Mouse (Mus musculus) stomach, embryonic 16.5 days (tissue): ENCODE measurements around the gene Cblb. TPM values are rescaled to one million over a fixed set of nuclear protein-coding genes. Genes with fewer than 3 reads are reported as not detected.

Experiments
- ATAC-seq: fragments of 200-750 bp; cut with Nextera tagmentation; 2 replicates; pipeline ENCODE4 v1.8.0; 2017; ENCODE audit warnings: moderate number of reproducible peaks, moderate TSS enrichment; ENCODE audit not compliant: insufficient read depth, low FRiP score
- H3K27ac ChIP-seq: fragments of 300-500 bp; sonication (generic); 2 replicates; pipeline ENCODE4 v1.5.1; 2014; ENCODE audit warnings: low read length
- H3K27me3 ChIP-seq: fragments of 300-500 bp; sonication (generic); 2 replicates; pipeline ENCODE4 v1.6.1; 2014; ENCODE audit warnings: low read length, control low read depth, mixed read lengths; ENCODE audit not compliant: control insufficient read depth, insufficient read depth
- H3K36me3 ChIP-seq: fragments of 300-500 bp; sonication (generic); 2 replicates; pipeline ENCODE4 v1.6.1; 2014; ENCODE audit warnings: low read length; ENCODE audit not compliant: control insufficient read depth, insufficient read depth
- H3K4me1 ChIP-seq: fragments of 300-500 bp; sonication (generic); 2 replicates; pipeline ENCODE4 v1.6.1; 2014; ENCODE audit warnings: low read length, control low read depth, mixed read lengths; ENCODE audit not compliant: control insufficient read depth, insufficient read depth
- H3K4me2 ChIP-seq: fragments of 300-500 bp; sonication (generic); 2 replicates; pipeline ENCODE4 v1.6.1; 2014; ENCODE audit warnings: low read depth, low read length, mixed read lengths
- H3K4me3 ChIP-seq: fragments of 300-500 bp; sonication (generic); replicated peaks from 2 replicates; pipeline ENCODE4 v1.5.1; 2014; ENCODE audit warnings: mild to moderate bottlenecking, low read length
- H3K9ac ChIP-seq: fragments of 300-500 bp; sonication (generic); 2 replicates; pipeline ENCODE4 v1.6.1; 2014; ENCODE audit warnings: low read length
- H3K9me3 ChIP-seq: fragments of 300-500 bp; sonication (generic); replicated peaks from 2 replicates; pipeline ENCODE4 v1.6.1; 2016; ENCODE audit warnings: low read length, control low read depth; ENCODE audit not compliant: control insufficient read depth
- WGBS: fragments of 180-500 bp; shearing (Covaris S2); extraction: QIAGEN DNeasy Blood & Tissue Kit; methylation state at CpG from one replicate; pipeline ENCODE4 v1.1.7; 2014; 5-methylcytosine and 5-hydroxymethylcytosine counted together
- polyA plus RNA-seq: library from polyadenylated mRNA; unstranded; fragments of >200 nt; fragmentation: Nextera tagmentation; extraction: Ambion mirVana; gene quantifications from 2 replicates; pipeline ENCODE4 v1.2.1, GENCODE M21; 2015

Gene Cblb
- polyA plus RNA-seq, 1 experiment from 2014 or later, result 11.7 TPM

DNA sequence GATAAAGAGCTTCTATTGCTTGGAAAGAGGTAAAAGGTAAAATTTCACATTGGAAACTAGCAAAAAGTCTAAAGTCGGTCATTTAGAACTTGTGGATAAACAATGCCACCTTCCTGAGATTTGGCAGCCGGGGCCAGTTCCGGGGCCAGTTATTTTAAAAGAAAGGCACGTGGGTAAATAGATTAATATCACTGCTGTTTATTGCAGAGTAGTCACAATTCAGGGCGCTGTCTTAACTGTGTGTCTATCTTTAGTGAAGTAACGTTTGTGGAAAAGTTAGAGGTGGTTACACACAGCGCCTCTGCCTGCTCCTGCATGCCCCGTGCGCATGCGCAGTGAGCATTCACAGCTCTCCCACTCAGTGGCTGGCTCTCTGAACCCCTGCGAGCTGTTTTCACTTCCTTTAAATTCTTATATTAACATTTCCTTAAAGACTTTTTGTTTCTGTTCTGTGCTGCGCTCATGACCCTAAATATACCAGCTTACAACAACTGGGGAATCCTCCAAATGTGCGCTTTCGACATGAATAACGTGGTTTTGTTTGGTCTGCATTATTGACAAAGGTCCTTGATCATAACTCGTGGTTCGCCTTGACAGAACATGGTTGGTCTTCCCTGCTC lies 29.2 kb downstream of the Cblb start:
- 51% methylated on average over 17 of the region's 17 CpGs for WGBS
- Histone ChIP-seq H3K4me2 (no peak overlapping the region), H3K4me3 (no peak overlapping the region), H3K9ac (no peak overlapping the region), H3K4me1 (peaks cover 38% of the 10 kb centered on the region), H3K36me3 (no peaks in the 10 kb centered on the region), H3K9me3 (no peaks in the 10 kb centered on the region), H3K27me3 (no peaks in the 10 kb centered on the region), H3K27ac (peak overlapping the region; percentile 2)
- no peak for ATAC-seq

DNA sequence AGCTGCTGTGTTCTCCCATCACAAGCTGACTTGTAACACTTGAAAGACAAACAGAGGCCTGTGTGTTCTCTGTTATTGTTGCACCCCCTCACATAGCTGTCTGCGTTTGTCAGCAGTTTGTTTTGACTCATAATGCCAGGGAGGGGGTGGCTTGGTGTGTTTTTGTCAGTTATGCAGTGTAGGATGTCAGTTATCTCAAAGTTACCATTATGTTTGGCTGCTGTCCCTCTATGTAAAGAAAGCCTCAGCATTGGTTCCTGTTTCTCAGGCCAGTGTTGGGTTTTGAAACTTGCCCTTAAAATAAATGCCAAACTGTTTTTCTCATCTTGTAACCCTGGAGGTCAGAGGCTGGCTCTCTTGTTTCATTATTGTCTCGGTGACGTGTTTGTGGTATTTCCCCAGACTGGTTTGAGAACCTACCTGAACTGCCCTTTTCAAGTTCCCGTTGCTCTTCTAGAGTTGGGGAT lies 30.0 kb downstream of the Cblb start:
- 45% methylated on average over 4 of the region's 4 CpGs for WGBS
- H3K36me3 ChIP-seq, result no peaks in the 10 kb centered on the region
- no peak overlapping the region for H3K9ac ChIP-seq
- H3K4me2 ChIP-seq, result no peak overlapping the region
- ATAC-seq, result no peak
- H3K4me3 ChIP-seq, result no peak overlapping the region
- no peaks in the 10 kb centered on the region for H3K27me3 ChIP-seq
- H3K27ac ChIP-seq, result peak overlapping the region; percentile 2; the same call in 1 of the 2 replicates
- peaks cover 38% of the 10 kb centered on the region for H3K4me1 ChIP-seq
- H3K9me3 ChIP-seq, result no peaks in the 10 kb centered on the region

DNA sequence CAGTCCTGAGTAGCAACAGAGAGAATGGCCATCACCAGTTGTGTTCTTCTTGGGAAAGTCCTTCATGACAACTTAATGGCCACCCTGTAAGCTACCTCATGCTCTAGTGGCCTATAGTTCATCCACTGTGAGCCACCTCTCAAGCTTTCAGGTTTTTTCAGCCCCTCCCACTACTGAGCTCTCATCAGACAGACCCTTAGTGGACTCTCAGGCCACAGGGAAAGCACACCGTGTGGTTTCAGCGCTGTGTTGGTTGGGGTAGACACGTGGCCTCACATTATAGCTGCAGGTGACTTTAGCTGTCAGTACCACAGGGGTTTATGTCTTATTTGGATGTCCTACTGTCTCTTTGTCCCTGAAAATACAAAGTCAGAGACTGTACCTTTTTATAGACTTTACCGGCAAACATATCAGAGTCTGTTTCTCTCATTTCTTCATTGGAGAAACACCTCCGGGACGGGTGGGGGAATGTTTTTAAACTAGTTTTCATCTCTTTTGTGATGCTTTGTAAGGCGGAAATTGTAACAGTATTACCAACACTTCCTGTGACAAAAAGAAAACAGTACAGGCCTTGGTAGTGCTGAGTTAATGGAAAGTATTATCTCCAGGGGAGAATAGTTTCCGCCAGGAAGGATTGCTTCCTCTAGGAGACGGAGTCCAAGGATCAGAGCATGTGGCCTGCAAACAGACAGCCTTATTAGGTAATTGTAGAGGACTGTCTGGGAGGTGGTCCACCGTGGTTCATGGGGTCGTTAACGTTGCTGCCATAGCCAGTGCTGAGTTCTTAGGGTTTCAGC lies 33.5 kb downstream of the Cblb start:
- Histone ChIP-seq H3K27ac (no peak overlapping the region), H3K4me3 (no peak overlapping the region), H3K9ac (no peak overlapping the region), H3K4me1 (peaks cover 21% of the 10 kb centered on the region), H3K4me2 (no peak overlapping the region), H3K9me3 (no peaks in the 10 kb centered on the region), H3K27me3 (no peaks in the 10 kb centered on the region), H3K36me3 (no peaks in the 10 kb centered on the region)
- ATAC-seq, result no peak
- 76% methylated on average over 12 of the region's 12 CpGs for WGBS

DNA sequence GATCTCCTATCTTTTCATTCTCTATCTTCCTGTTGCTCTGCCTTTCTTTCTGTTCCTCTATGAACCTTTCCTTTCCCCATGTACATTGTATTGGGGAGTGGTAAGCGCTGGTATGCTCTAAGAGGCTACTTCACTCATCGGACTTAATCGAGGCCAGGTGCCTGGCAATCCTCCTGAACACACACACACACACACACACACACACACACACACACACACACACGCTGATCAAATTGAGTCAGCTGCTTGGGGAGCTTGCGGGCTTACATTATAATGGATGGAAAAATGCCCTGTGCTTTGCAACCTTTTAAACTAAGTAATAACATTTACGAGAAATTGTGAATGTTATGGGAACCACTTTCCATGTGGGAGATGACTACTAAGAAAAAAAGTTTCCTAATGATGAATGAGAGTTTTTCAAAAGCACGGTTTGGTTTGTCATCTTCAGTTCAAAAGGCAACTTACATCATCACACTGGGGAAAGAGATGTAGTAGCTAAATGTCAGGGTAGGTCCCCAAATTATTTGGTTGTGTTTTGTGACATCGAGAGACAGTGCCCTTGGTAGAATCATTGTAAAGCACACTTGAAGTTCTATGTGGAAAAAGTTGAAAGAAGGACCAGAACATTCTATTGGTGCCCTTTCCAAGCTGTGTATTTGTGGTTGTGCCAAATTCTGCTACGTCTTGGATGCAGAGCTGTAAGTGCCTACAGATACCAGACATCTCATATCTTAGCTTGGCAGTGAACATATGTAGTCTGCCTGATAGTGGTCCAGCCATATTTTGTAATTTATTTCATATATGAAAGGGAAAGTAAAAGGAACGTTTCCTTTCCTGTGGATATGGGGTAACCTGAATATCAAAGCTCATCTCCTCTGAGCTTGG lies 36.8 kb downstream of the Cblb start:
- H3K9ac ChIP-seq, result no peak overlapping the region
- peaks cover 7% of the 10 kb centered on the region; the same call in 1 of the 2 replicates for H3K4me1 ChIP-seq
- no peaks in the 10 kb centered on the region for H3K27me3 ChIP-seq
- H3K36me3 ChIP-seq, result no peaks in the 10 kb centered on the region
- no peak for ATAC-seq
- no peaks in the 10 kb centered on the region for H3K9me3 ChIP-seq
- no peak overlapping the region for H3K4me3 ChIP-seq
- no peak overlapping the region for H3K4me2 ChIP-seq
- 76% methylated on average over 10 of the region's 10 CpGs for WGBS
- no peak overlapping the region for H3K27ac ChIP-seq

DNA sequence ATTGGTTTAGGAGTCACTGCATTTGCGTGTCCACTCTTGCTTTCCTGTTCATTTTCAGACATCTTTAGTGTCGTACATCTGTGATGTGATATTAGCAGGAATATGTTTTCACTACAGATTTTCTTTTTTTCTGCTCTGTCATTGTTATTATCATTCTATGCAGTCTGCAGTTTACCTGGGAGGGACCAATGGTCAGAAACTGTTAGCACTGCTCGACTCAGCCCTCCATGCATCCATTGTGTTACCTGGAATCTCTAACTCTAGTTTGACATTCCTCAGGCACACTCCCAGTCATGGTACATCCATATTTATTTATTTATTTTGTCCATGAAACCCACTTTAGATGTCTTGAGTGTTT lies 37.5 kb downstream of the Cblb start:
- no peaks in the 10 kb centered on the region for H3K36me3 ChIP-seq
- H3K9ac ChIP-seq, result no peak overlapping the region
- 84% methylated on average over 3 of the region's 3 CpGs for WGBS
- no peaks in the 10 kb centered on the region for H3K9me3 ChIP-seq
- H3K27ac ChIP-seq, result no peak overlapping the region
- H3K27me3 ChIP-seq, result no peaks in the 10 kb centered on the region
- H3K4me1 ChIP-seq, result peaks cover 7% of the 10 kb centered on the region; the same call in 1 of the 2 replicates
- no peak overlapping the region for H3K4me2 ChIP-seq
- no peak overlapping the region for H3K4me3 ChIP-seq
- no peak for ATAC-seq

DNA sequence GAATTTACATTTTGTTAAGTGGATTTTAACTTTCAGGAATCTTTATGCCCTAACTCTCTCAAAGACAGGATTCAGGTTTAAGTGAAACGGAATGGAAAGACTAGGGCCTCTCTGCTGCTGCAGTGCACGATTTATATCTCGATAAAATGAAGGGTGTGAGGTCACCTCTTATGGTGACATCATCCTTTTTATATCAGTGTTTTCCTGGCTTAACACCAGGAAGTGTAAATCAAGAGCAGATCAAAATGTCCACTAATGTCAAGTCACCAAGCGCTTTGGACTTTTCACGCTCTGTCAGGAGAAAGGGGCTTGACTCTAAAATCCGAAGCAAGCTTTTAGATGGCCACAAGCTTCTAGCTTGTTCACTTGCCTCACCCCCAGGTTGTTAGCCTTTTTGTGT lies 38.6 kb downstream of the Cblb start:
- H3K9me3 ChIP-seq, result no peaks in the 10 kb centered on the region
- no peak overlapping the region for H3K27ac ChIP-seq
- no peak for ATAC-seq
- WGBS, result 80% methylated on average over 6 of the region's 6 CpGs
- H3K4me1 ChIP-seq, result peaks cover 7% of the 10 kb centered on the region; the same call in 1 of the 2 replicates
- H3K4me2 ChIP-seq, result no peak overlapping the region
- H3K27me3 ChIP-seq, result no peaks in the 10 kb centered on the region
- no peak overlapping the region for H3K4me3 ChIP-seq
- H3K9ac ChIP-seq, result no peak overlapping the region
- no peaks in the 10 kb centered on the region for H3K36me3 ChIP-seq

DNA sequence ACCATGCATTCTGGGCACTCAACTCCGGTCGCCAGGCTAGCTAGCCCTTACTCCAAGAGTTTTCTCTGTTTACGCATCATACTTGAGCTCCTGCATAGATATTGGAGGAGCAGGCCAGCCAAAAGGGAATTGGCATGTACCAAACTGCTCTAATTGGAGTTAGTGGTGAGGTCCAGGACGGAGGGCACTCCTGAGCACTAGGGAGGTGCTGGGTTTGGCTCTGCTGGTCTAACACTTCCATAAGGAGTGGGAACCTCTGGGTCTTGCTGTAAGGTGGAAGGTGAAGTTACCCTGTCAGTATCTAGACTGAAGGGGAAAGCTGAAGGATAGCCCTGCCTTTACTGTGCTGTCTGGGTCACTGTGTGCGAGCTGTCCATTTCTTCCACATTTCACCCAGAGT lies 39.1 kb downstream of the Cblb start:
- ATAC-seq, result no peak
- H3K4me2 ChIP-seq, result no peak overlapping the region
- no peak overlapping the region for H3K27ac ChIP-seq
- H3K9ac ChIP-seq, result no peak overlapping the region
- WGBS, result 92% methylated on average over 5 of the region's 5 CpGs
- H3K36me3 ChIP-seq, result no peaks in the 10 kb centered on the region
- peaks cover 7% of the 10 kb centered on the region; the same call in 1 of the 2 replicates for H3K4me1 ChIP-seq
- no peaks in the 10 kb centered on the region for H3K27me3 ChIP-seq
- no peaks in the 10 kb centered on the region for H3K9me3 ChIP-seq
- no peak overlapping the region for H3K4me3 ChIP-seq

DNA sequence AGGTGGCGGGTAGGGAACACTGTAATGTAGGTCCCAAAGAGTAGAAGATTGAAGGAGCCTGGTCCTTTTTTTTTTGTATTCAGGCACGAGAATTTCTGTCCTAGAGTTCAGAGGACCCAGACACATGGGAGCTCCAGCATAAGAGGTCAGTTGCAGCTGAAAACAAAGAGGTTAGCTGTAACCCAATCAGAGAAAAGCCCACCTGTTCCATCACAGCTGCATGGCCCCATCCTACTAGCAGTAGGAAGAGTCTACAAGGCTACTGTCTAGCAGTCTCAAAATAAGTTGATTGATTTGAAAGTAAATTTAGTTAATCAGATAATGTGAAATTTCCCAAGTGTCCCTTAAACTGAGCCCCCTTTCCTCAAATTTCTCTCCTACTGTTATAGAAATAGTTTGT lies 40.3 kb downstream of the Cblb start:
- Histone ChIP-seq H3K27me3 (no peaks in the 10 kb centered on the region), H3K9me3 (no peaks in the 10 kb centered on the region), H3K4me3 (no peak overlapping the region), H3K4me1 (peaks cover 7% of the 10 kb centered on the region; the same call in 1 of the 2 replicates), H3K27ac (no peak overlapping the region), H3K4me2 (no peak overlapping the region), H3K9ac (no peak overlapping the region), H3K36me3 (no peaks in the 10 kb centered on the region)
- ATAC-seq, result no peak
- 68% methylated on average over 2 of the region's 2 CpGs for WGBS
